Mouse (Mus musculus) heart, embryonic 13.5 days (tissue): ENCODE measurements at regions not wholly inside any gene's neighbourhood (a gene's known extent, or its start where the extent isn't known, plus 50 kb on each side); places are given as distances from the start of the nearest gene placed in this dataset.
"Not testable (repeated sequence)": the region's sequence is repeated elsewhere in the genome, so short reads cannot be mapped to it uniquely, and the experiment has no call there.

Source experiments
- ATAC-seq: fragments of 200-750 bp; cut with Nextera tagmentation; 2 replicates; pipeline ENCODE4 v1.8.0; 2017; ENCODE audit warnings: moderate TSS enrichment; ENCODE audit not compliant: insufficient number of reproducible peaks, low FRiP score, low TSS enrichment; ENCODE audit errors: extremely low read depth
- H3K27ac ChIP-seq: fragments of 300-500 bp; sonication (generic); replicated peaks from 2 replicates; pipeline ENCODE4 v1.5.1; 2015; ENCODE audit warnings: moderate library complexity, mild to moderate bottlenecking, inconsistent platforms
- H3K27me3 ChIP-seq: fragments of 300-500 bp; sonication (generic); replicated peaks from 2 replicates; pipeline ENCODE4 v1.6.1; 2015; ENCODE audit warnings: mild to moderate bottlenecking, inconsistent platforms
- H3K36me3 ChIP-seq: fragments of 300-500 bp; sonication (generic); 2 replicates; pipeline ENCODE4 v1.6.1; 2015; ENCODE audit warnings: mild to moderate bottlenecking, inconsistent platforms
- H3K4me1 ChIP-seq: fragments of 300-500 bp; sonication (generic); 2 replicates; pipeline ENCODE4 v1.6.1; 2015; ENCODE audit warnings: inconsistent platforms
- H3K4me2 ChIP-seq: fragments of 300-500 bp; sonication (generic); 2 replicates; pipeline ENCODE4 v1.6.1; 2015; ENCODE audit warnings: inconsistent platforms, mild to moderate bottlenecking, moderate library complexity
- H3K4me3 ChIP-seq: fragments of 300-500 bp; sonication (generic); 2 replicates; pipeline ENCODE4 v1.5.1; 2015; ENCODE audit warnings: moderate library complexity, mild to moderate bottlenecking, inconsistent platforms
- H3K9ac ChIP-seq: fragments of 300-500 bp; sonication (generic); 2 replicates; pipeline ENCODE4 v1.6.1; 2015; ENCODE audit warnings: inconsistent platforms, mild to moderate bottlenecking, moderate library complexity
- H3K9me3 ChIP-seq: fragments of 300-500 bp; sonication (generic); 2 replicates; pipeline ENCODE4 v1.6.1; 2016; ENCODE audit warnings: inconsistent platforms
- WGBS: fragments of 180-500 bp; shearing (Covaris S2); methylation state at CpG from one replicate; pipeline ENCODE4 v1.1.7; 2015; ENCODE audit warnings: mixed read lengths; 5-methylcytosine and 5-hydroxymethylcytosine counted together

DNA sequence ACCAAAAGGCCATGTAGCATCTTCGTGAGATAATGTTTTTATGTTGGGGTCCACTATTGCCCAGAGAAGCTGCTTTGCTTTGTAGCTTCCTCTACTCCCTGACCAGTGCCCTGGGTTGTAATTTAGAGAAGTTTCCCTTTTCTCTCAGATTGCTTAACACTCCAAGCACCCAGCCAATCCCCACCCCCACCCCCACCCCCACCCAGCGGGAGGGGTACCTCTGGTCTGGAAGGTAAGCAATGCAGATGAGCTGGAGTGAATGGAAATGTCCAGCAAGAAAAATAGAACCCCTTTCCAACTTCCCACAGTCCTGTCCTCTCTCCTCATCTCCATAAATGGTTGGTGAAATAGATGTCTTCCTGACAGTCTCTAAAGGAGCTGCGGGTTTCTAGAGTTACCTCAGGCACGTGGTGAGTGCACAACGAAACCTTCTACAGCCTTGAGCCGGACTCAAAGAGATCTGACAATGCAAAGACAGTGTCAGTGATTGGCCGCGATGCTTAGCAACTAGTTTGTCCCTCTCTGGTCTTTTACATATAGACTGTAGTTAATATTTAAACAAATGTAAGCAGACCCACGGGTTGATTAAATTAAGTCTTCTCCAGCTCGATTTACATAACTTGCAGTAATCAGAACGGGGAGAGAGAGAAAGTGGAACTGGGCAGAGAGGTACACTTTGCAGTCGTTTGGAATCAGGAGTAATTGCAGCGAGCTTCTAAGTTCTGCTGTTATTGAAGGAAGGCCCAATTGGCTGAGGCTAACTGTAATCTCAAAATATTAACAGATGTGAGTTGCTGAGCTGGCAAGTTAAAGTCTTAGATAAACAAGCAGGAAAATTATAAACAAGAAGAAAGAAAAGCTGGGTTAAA is 121.7 kb upstream of the Dapk1 start:
- no peaks in the 10 kb centered on the region; the same call in 1 of the 2 replicates for H3K9me3 ChIP-seq
- peak overlapping the region; percentile 73 for H3K9ac ChIP-seq
- peaks cover 21% of the 10 kb centered on the region for H3K4me1 ChIP-seq
- H3K27me3 ChIP-seq: peaks cover 16% of the 10 kb centered on the region
- no peaks in the 10 kb centered on the region for H3K36me3 ChIP-seq
- H3K4me2 ChIP-seq: peak overlapping the region; percentile 83
- ATAC-seq: no peak
- peak overlapping the region; percentile 50 for H3K4me3 ChIP-seq
- H3K27ac ChIP-seq: no peak overlapping the region
- WGBS: 17% methylated on average over 13 of the region's 13 CpGs

- Histone ChIP-seq H3K4me1 (peaks cover 21% of the 10 kb centered on the region), H3K27ac (no peak overlapping the region), H3K9me3 (no peaks in the 10 kb centered on the region; the same call in 1 of the 2 replicates), H3K27me3 (peaks cover 16% of the 10 kb centered on the region), H3K36me3 (no peaks in the 10 kb centered on the region), H3K9ac (peak overlapping the region; percentile 58), H3K4me3 (peak overlapping the region; percentile 33), H3K4me2 (peak overlapping the region; percentile 83)
- 6% methylated on average over 21 of the region's 21 CpGs for WGBS
- ATAC-seq: no peak
Observed at GRCm38 (mm10) chr13:60480731-60481431, 120.9 kb upstream of the Dapk1 start.

DNA sequence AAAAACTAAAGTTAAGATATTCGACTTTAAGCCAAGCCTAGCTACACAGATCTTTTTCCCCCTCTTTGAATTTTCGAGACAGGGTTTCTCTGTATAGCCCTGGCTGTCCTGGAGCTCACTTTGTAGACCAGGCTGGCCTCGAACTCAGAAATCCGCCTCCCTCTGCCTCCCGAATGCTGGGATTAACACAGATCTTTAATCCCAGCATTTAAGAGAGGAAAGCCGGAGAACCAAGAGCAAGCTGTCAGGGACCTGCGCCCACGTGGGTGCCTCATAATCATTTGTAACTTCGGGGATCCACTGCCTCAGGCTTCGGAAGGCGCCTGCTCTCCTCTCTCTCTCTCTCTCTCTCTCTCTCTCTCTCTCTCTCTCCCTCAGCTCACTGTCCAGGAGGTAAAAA is 120.3 kb upstream of the Dapk1 start:
- not testable (repeated sequence) for H3K9ac ChIP-seq, ATAC-seq, H3K4me3 ChIP-seq, H3K9me3 ChIP-seq, H3K27ac ChIP-seq, H3K36me3 ChIP-seq
- H3K4me1 ChIP-seq: peaks cover 21% of the 10 kb centered on the region
- peak overlapping the region; percentile 83; the same call in 1 of the 2 replicates for H3K4me2 ChIP-seq
- 63% methylated on average over 11 of the region's 11 CpGs for WGBS
- H3K27me3 ChIP-seq: peaks cover 16% of the 10 kb centered on the region

DNA sequence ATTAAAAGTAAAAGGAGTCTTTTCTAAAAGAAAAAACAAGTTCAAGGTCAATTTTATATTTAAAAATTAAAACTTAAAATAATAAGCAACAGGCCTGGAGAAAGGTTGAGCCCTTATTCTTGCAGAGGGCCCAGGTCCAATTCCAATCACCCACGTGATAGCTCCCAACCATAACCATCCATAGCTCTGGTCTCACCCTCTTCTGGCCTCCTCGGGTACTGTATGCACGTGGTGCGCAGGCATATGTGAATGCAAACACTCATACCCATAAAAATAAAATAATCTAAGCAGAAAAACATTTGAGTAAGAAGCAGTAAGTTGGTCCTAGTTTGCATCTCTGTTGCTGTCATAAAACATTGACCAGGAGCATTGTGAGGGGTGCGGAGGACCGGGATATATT is 119.8 kb upstream of the Dapk1 start:
- Histone ChIP-seq H3K4me2 (no peak overlapping the region), H3K27me3 (peaks cover 14% of the 10 kb centered on the region), H3K36me3 (no peaks in the 10 kb centered on the region), H3K4me3 (no peak overlapping the region), H3K9ac (no peak overlapping the region), H3K9me3 (no peaks in the 10 kb centered on the region; the same call in 1 of the 2 replicates), H3K27ac (no peak overlapping the region), H3K4me1 (peaks cover 21% of the 10 kb centered on the region)
- WGBS: 95% methylated on average over 6 of the region's 6 CpGs
- no peak for ATAC-seq

- no peak for ATAC-seq
- H3K27ac ChIP-seq: no peak overlapping the region
Observed at GRCm38 (mm10) chr13:60486105-60486504, 115.6 kb upstream of the Dapk1 start.

GRCm38 (mm10) chr13:60486871-60487270 is 114.9 kb upstream of the Dapk1 start:
- H3K9ac ChIP-seq: no peak overlapping the region
- no peak overlapping the region for H3K4me2 ChIP-seq
- H3K9me3 ChIP-seq: no peaks in the 10 kb centered on the region; the same call in 1 of the 2 replicates
- WGBS: 89% methylated on average over 5 of the region's 5 CpGs
- peaks cover 12% of the 10 kb centered on the region for H3K4me1 ChIP-seq
- no peak overlapping the region for H3K4me3 ChIP-seq
- 0 out of 2 replicates have a peak, but pooled peaks cover 3% of the 10 kb centered on the region for H3K27me3 ChIP-seq
- ATAC-seq: no peak
- H3K36me3 ChIP-seq: no peaks in the 10 kb centered on the region
- no peak overlapping the region for H3K27ac ChIP-seq

More at GRCm38 (mm10) chr13:60486105-60486504, 115.6 kb upstream of the Dapk1 start:
- Histone ChIP-seq H3K4me3 (no peak overlapping the region), H3K4me1 (peaks cover 13% of the 10 kb centered on the region), H3K4me2 (no peak overlapping the region), H3K36me3 (no peaks in the 10 kb centered on the region), H3K9ac (no peak overlapping the region), H3K27me3 (0 out of 2 replicates have a peak, but pooled peaks cover 3% of the 10 kb centered on the region), H3K9me3 (no peaks in the 10 kb centered on the region; the same call in 1 of the 2 replicates)
- WGBS: 62% methylated on average over 2 of the region's 2 CpGs

- Histone ChIP-seq H3K36me3 (no peaks in the 10 kb centered on the region), H3K9ac (no peak overlapping the region), H3K27me3 (0 out of 2 replicates have a peak, but pooled peaks cover 3% of the 10 kb centered on the region), H3K9me3 (no peaks in the 10 kb centered on the region; the same call in 1 of the 2 replicates), H3K4me2 (no peak overlapping the region), H3K4me1 (peaks cover 12% of the 10 kb centered on the region), H3K27ac (peak overlapping the region; percentile 69), H3K4me3 (no peak overlapping the region)
- WGBS: 47% methylated on average over 13 of the region's 13 CpGs
- ATAC-seq: no peak
Observed at GRCm38 (mm10) chr13:60488131-60488883, 113.4 kb upstream of the Dapk1 start.

GRCm38 (mm10) chr13:60488884-60489265 is 112.9 kb upstream of the Dapk1 start:
- H3K27ac ChIP-seq: peak overlapping the region; percentile 69; the same call in 1 of the 2 replicates
- H3K4me2 ChIP-seq: no peak overlapping the region
- H3K36me3 ChIP-seq: no peaks in the 10 kb centered on the region
- ATAC-seq: no peak
- no peak overlapping the region for H3K4me3 ChIP-seq
- H3K4me1 ChIP-seq: peaks cover 12% of the 10 kb centered on the region
- 72% methylated on average over 4 of the region's 4 CpGs for WGBS
- H3K9ac ChIP-seq: no peak overlapping the region
- H3K9me3 ChIP-seq: no peaks in the 10 kb centered on the region
- H3K27me3 ChIP-seq: 0 out of 2 replicates have a peak, but pooled peaks cover 3% of the 10 kb centered on the region

- no peak for ATAC-seq
- 0 out of 2 replicates have a peak, but pooled peaks cover 3% of the 10 kb centered on the region for H3K27me3 ChIP-seq
Observed at GRCm38 (mm10) chr13:60491948-60492464, 109.7 kb upstream of the Dapk1 start.

DNA sequence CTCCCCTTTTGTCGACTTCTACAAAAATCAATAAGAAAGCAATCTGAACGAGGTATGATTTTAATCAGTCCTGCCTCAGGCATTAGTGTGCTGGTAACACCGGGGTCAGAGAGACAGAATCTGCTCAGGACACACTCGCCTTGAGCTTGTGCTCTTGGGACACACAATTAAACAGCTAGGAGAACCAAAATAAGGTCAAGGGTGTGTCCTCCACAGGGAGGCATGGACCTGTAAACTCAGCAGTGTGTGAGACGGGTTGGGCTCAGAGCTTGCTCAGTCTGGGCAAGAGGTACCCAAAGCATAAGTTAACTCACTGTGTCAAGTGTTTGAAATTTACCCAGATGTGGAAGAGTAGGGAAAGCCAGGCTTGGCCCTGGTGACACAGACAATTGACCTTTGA is 107.9 kb upstream of the Dapk1 start:
- H3K27ac ChIP-seq: no peak overlapping the region
- no peak for ATAC-seq

More at GRCm38 (mm10) chr13:60491948-60492464, 109.7 kb upstream of the Dapk1 start:
- Histone ChIP-seq H3K9me3 (no peaks in the 10 kb centered on the region), H3K36me3 (no peaks in the 10 kb centered on the region), H3K9ac (no peak overlapping the region), H3K27ac (no peak overlapping the region), H3K4me1 (peaks cover 12% of the 10 kb centered on the region), H3K4me2 (no peak overlapping the region), H3K4me3 (no peak overlapping the region)
- WGBS: 56% methylated on average over 16 of the region's 16 CpGs

More for the DNA sequence above, 107.9 kb upstream of the Dapk1 start:
- Histone ChIP-seq H3K4me2 (no peak overlapping the region), H3K4me3 (no peak overlapping the region), H3K9me3 (no peaks in the 10 kb centered on the region), H3K9ac (no peak overlapping the region), H3K27me3 (0 out of 2 replicates have a peak, but pooled peaks cover 3% of the 10 kb centered on the region), H3K36me3 (no peaks in the 10 kb centered on the region), H3K4me1 (peaks cover 6% of the 10 kb centered on the region)
- WGBS: 73% methylated on average over 5 of the region's 5 CpGs
